16 mouse cellular contexts compared by ENCODE assay signal in the genomic region with DNA sequence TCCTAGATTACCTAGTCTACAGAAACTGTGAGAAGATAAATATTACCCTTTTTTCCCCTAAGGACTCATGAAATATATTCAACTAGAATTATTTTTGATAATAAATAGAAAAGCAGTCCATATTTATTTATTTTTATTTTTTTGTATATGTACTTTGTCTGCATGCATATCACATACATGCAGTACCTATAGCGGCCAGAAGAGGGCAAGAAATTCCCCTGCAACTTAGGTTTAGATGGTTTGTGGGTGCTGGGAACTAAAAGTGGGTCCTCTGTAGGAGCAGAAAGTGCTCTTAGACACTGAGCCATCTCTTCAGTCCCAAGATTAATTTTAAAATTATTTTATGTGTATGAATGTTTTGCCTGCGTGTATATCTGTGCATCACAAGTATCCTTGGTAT. TPM values are rescaled to one million over a fixed set of nuclear protein-coding genes. Genes with fewer than 3 reads are reported as not detected.
DNase-seq lines count a peak whose midpoint lies in the region; ATAC-seq and TF ChIP-seq lines count a peak whose summit lies in the region.
"Had no signal": no experiment of that assay in that cellular context is flagged by ENCODE, and none has a peak within 500 bp of the region (broad histone marks: within the 10 kb centered on the region; RNA-seq: fewer than 3 reads in every experiment).

No protein-coding gene starts in this region.

- 54% methylated on average over 2 of the region's 2 CpGs for WGBS in forebrain, postnatal 0 days
- 53% methylated on average over 2 of the region's 2 CpGs for WGBS in forebrain, embryonic 12.5 days
- WGBS in liver, embryonic 14.5 days (ENCODE audit: insufficient replicate concordance), result 45% methylated on average over 2 of the region's 2 CpGs
- 40% methylated on average over 2 of the region's 2 CpGs for WGBS in liver, embryonic 12.5 days (ENCODE audit: insufficient replicate concordance)
- WGBS in kidney, embryonic 15.5 days, result 47% methylated on average over 2 of the region's 2 CpGs

- no peak overlapping the region for H3K4me3 ChIP-seq in forebrain, postnatal 0 days (ENCODE audit: low read depth, low read length)
- H3K4me3 ChIP-seq in forebrain, embryonic 12.5 days (replicated peaks), result no peak overlapping the region
- H3K4me3 ChIP-seq in liver, embryonic 14.5 days (ENCODE audit: insufficient read depth in 1 of 2, low read depth in 2 of 2, low read length in 2 of 2), result no peak overlapping the region
- no peak overlapping the region for H3K4me3 ChIP-seq in liver, embryonic 12.5 days
- no peak overlapping the region for H3K4me3 ChIP-seq in kidney, embryonic 15.5 days (replicated peaks)
- H3K4me3 ChIP-seq: neural tube, embryonic 12.5 days had no signal

- no peak overlapping the region for H3K9ac ChIP-seq in forebrain, postnatal 0 days
- H3K9ac ChIP-seq in forebrain, embryonic 12.5 days, result no peak overlapping the region
- no peak overlapping the region for H3K9ac ChIP-seq in liver, embryonic 14.5 days (replicated peaks)
- H3K9ac ChIP-seq in liver, embryonic 12.5 days, result no peak overlapping the region
- H3K9ac ChIP-seq in kidney, embryonic 15.5 days, result no peak overlapping the region
- H3K9ac ChIP-seq: neural tube, embryonic 12.5 days had no signal

- no peak overlapping the region for H3K27ac ChIP-seq in forebrain, postnatal 0 days (ENCODE audit: low read depth, low read length)
- H3K27ac ChIP-seq in forebrain, embryonic 12.5 days, result no peak overlapping the region
- no peak overlapping the region for H3K27ac ChIP-seq in liver, embryonic 14.5 days
- H3K27ac ChIP-seq in liver, embryonic 12.5 days, result no peak overlapping the region
- no peak overlapping the region for H3K27ac ChIP-seq in kidney, embryonic 15.5 days
- H3K27ac ChIP-seq: macrophage; neural tube, embryonic 12.5 days had no signal

- DNase-seq in forebrain, postnatal 0 days, result no peak
- no peak for DNase-seq in liver, embryonic 14.5 days (ENCODE audit: low read depth in 3 of 3, low spot score in 3 of 3)
- DNase-seq in 3T3-L1 (ENCODE audit: low read depth, low spot score) (peak; percentile 15), NIH3T3 (ENCODE audit: low read depth) (peak; percentile 30)
- no peak for DNase-seq in ovary, postnatal 10 days (ENCODE audit: low spot score)
- DNase-seq: adrenal gland, postnatal 14 days; kidney, adult 18-20 months; liver; midbrain, embryonic 14.5 days had no signal

- no peaks in the 10 kb centered on the region for H3K36me3 ChIP-seq in forebrain, postnatal 0 days (ENCODE audit: insufficient read depth)
- no peaks in the 10 kb centered on the region for H3K36me3 ChIP-seq in forebrain, embryonic 12.5 days (replicated peaks)
- H3K36me3 ChIP-seq in liver, embryonic 14.5 days (replicated peaks; ENCODE audit: control insufficient read depth, insufficient read depth, low read depth), result no peaks in the 10 kb centered on the region
- no peaks in the 10 kb centered on the region for H3K36me3 ChIP-seq in liver, embryonic 12.5 days
- no peaks in the 10 kb centered on the region for H3K36me3 ChIP-seq in kidney, embryonic 15.5 days
- H3K36me3 ChIP-seq: neural tube, embryonic 12.5 days had no signal

- H3K4me2 ChIP-seq in forebrain, postnatal 0 days (ENCODE audit: low read depth), result no peak overlapping the region
- no peak overlapping the region for H3K4me2 ChIP-seq in forebrain, embryonic 12.5 days
- no peak overlapping the region for H3K4me2 ChIP-seq in liver, embryonic 14.5 days (ENCODE audit: low read depth)
- H3K4me2 ChIP-seq in liver, embryonic 12.5 days, result no peak overlapping the region
- no peak overlapping the region for H3K4me2 ChIP-seq in kidney, embryonic 15.5 days
- H3K4me2 ChIP-seq: neural tube, embryonic 12.5 days had no signal

- no peak for ATAC-seq in forebrain, postnatal 0 days
- no peak for ATAC-seq in forebrain, embryonic 12.5 days (ENCODE audit: low FRiP score)
- ATAC-seq in liver, embryonic 14.5 days (ENCODE audit: insufficient read depth), result no peak
- ATAC-seq in liver, embryonic 12.5 days, result no peak
- no peak for ATAC-seq in kidney, embryonic 15.5 days (replicated peaks; ENCODE audit: low FRiP score)

- no peaks in the 10 kb centered on the region for H3K4me1 ChIP-seq in forebrain, postnatal 0 days (ENCODE audit: insufficient read depth)
- H3K4me1 ChIP-seq in forebrain, embryonic 12.5 days, result no peaks in the 10 kb centered on the region
- H3K4me1 ChIP-seq in liver, embryonic 14.5 days (replicated peaks; ENCODE audit: control insufficient read depth in 2 of 2, insufficient read depth in 2 of 2, low read length in 1 of 2), result 0 out of 4 replicates have a peak, but pooled peaks cover 0 to 4% of the 10 kb centered on the region in 2 experiments
- H3K4me1 ChIP-seq in liver, embryonic 12.5 days, result 0 out of 2 replicates have a peak, but pooled peaks cover 2% of the 10 kb centered on the region
- H3K4me1 ChIP-seq in kidney, embryonic 15.5 days, result no peaks in the 10 kb centered on the region
- H3K4me1 ChIP-seq: neural tube, embryonic 12.5 days had no signal

- H3K27me3 ChIP-seq in forebrain, postnatal 0 days (ENCODE audit: insufficient read depth, low read length), result no peaks in the 10 kb centered on the region
- no peaks in the 10 kb centered on the region for H3K27me3 ChIP-seq in forebrain, embryonic 12.5 days
- H3K27me3 ChIP-seq in liver, embryonic 14.5 days (ENCODE audit: control insufficient read depth, insufficient read depth, low read length), result no peaks in the 10 kb centered on the region
- no peaks in the 10 kb centered on the region for H3K27me3 ChIP-seq in liver, embryonic 12.5 days (replicated peaks)
- no peaks in the 10 kb centered on the region for H3K27me3 ChIP-seq in kidney, embryonic 15.5 days
- H3K27me3 ChIP-seq: neural tube, embryonic 12.5 days had no signal

- no peak for TF ChIP-seq EP300 in liver, embryonic 14.5 days (IDR thresholded peaks at IDR 0.05; ENCODE audit: low read depth)

- no peaks in the 10 kb centered on the region for H3K9me3 ChIP-seq in forebrain, postnatal 0 days (ENCODE audit: low read length)
- no peaks in the 10 kb centered on the region for H3K9me3 ChIP-seq in forebrain, embryonic 12.5 days
- H3K9me3 ChIP-seq in liver, embryonic 14.5 days (ENCODE audit: control insufficient read depth, low read length), result no peaks in the 10 kb centered on the region; the same call in none of the 2 replicates
- no peaks in the 10 kb centered on the region for H3K9me3 ChIP-seq in liver, embryonic 12.5 days (replicated peaks)
- no peaks in the 10 kb centered on the region for H3K9me3 ChIP-seq in kidney, embryonic 15.5 days (replicated peaks)
- H3K9me3 ChIP-seq: neural tube, embryonic 12.5 days had no signal

- peak; percentile 22; the same call in 1 of the 2 replicates for TF ChIP-seq CTCF in forebrain, postnatal 0 days (IDR thresholded peaks at IDR 0.05; ENCODE audit: low read depth)
- TF ChIP-seq CTCF in liver, embryonic 14.5 days (IDR thresholded peaks at IDR 0.05; ENCODE audit: low read depth), result peak; percentile 49; the same call in 1 of the 2 replicates

RNA-seq across cellular contexts. Expression of a gene that starts 17.2 kb away (rescaled TPM):
- total RNA-seq in forebrain, postnatal 0 days (2014; rRNA removed), result not detected in 2 replicates
- polyA plus RNA-seq in forebrain, postnatal 0 days (2015; fragmentation: Nextera tagmentation; extraction: Ambion mirVana), result 0.57 and 1.6 TPM in 2 replicates
- 0.77 and 1.8 TPM in 2 replicates for polyA plus RNA-seq in forebrain, embryonic 12.5 days (2016; fragmentation: Nextera tagmentation; extraction: Ambion mirVana)
- not detected in 2 replicates for polyA plus RNA-seq in liver, embryonic 14.5 days (2012; rRNA removed)
- polyA plus RNA-seq in liver, embryonic 14.5 days (2014; fragmentation: Nextera tagmentation; extraction: Ambion mirVana), result 2.0 and 2.1 TPM in 2 replicates
- polyA plus RNA-seq in liver, embryonic 12.5 days (2016; fragmentation: Nextera tagmentation; extraction: Ambion mirVana), result 1.0 TPM in 1 of 2 replicates, not detected in the other
- 2.3 and 3.2 TPM in 2 replicates for polyA plus RNA-seq in kidney, embryonic 15.5 days (2015; fragmentation: Nextera tagmentation; extraction: Ambion mirVana)
- total RNA-seq: adrenal gland, postnatal 14 days had no signal
- polyA plus RNA-seq: C2C12; small intestine, adult 2 months had no signal

RNA-seq across cellular contexts. Expression of a gene that starts 24.1 kb away (rescaled TPM):
- 22.4 and 33.7 TPM in 2 replicates for total RNA-seq in forebrain, postnatal 0 days (2014; rRNA removed)
- polyA plus RNA-seq in forebrain, postnatal 0 days (2015; fragmentation: Nextera tagmentation; extraction: Ambion mirVana), result 9.8 and 10.1 TPM in 2 replicates
- 22.9 and 25.5 TPM in 2 replicates for polyA plus RNA-seq in forebrain, embryonic 12.5 days (2016; fragmentation: Nextera tagmentation; extraction: Ambion mirVana)
- 47.2 and 79.7 TPM in 2 replicates for polyA plus RNA-seq in liver, embryonic 14.5 days (2012; rRNA removed)
- polyA plus RNA-seq in liver, embryonic 14.5 days (2014; fragmentation: Nextera tagmentation; extraction: Ambion mirVana), result 35.0 and 36.4 TPM in 2 replicates
- polyA plus RNA-seq in liver, embryonic 12.5 days (2016; fragmentation: Nextera tagmentation; extraction: Ambion mirVana), result 43.6 and 43.9 TPM in 2 replicates
- polyA plus RNA-seq in kidney, embryonic 15.5 days (2015; fragmentation: Nextera tagmentation; extraction: Ambion mirVana), result 28.0 and 29.1 TPM in 2 replicates

RNA-seq across cellular contexts. Expression of a gene that starts 56.2 kb away (rescaled TPM):
- 53.6 and 54.6 TPM in 2 replicates for total RNA-seq in forebrain, postnatal 0 days (2014; rRNA removed)
- polyA plus RNA-seq in forebrain, postnatal 0 days (2015; fragmentation: Nextera tagmentation; extraction: Ambion mirVana), result 29.9 and 40.2 TPM in 2 replicates
- polyA plus RNA-seq in forebrain, embryonic 12.5 days (2016; fragmentation: Nextera tagmentation; extraction: Ambion mirVana), result 6.4 and 6.9 TPM in 2 replicates
- 0.06 and 0.18 TPM in 2 replicates for polyA plus RNA-seq in liver, embryonic 14.5 days (2012; rRNA removed)
- polyA plus RNA-seq in liver, embryonic 14.5 days (2014; fragmentation: Nextera tagmentation; extraction: Ambion mirVana), result 0.25 and 0.29 TPM in 2 replicates
- polyA plus RNA-seq in liver, embryonic 12.5 days (2016; fragmentation: Nextera tagmentation; extraction: Ambion mirVana), result 0.83 and 1.0 TPM in 2 replicates
- 6.7 and 7.6 TPM in 2 replicates for polyA plus RNA-seq in kidney, embryonic 15.5 days (2015; fragmentation: Nextera tagmentation; extraction: Ambion mirVana)
- polyA plus RNA-seq: C2C12 had no signal

Comparison
In these comparisons a context has a peak if more than half of its experiments do, and no peak if none do; other contexts are left out.
1. DNase-seq: peak in 3T3-L1 (single experiment) and NIH3T3 (single experiment); none in forebrain, postnatal 0 days (single experiment), liver, embryonic 14.5 days (0 of 3) and ovary, postnatal 10 days (single experiment).